Mouse (Mus musculus): Measurements from ENCODE around the gene Pigm. TPM values are rescaled to one million over a fixed set of nuclear protein-coding genes. Genes with fewer than 3 reads are reported as not detected.

Pigm gene
- polyA plus RNA-seq, 1 experiment from 2014 or later, result 11.0 TPM

- Histone ChIP-seq H3K9me3 (ENCODE audit: control insufficient read depth, low read length) (no peaks in the 10 kb centered on the region), H3K27me3 (ENCODE audit: control insufficient read depth, insufficient read depth, low read length) (no peaks in the 10 kb centered on the region), H3K36me3 (ENCODE audit: control insufficient read depth, insufficient read depth, low read length) (no peaks in the 10 kb centered on the region), H3K4me1 (replicated peaks; ENCODE audit: control insufficient read depth, insufficient read depth, low read length) (no peaks in the 10 kb centered on the region), H3K4me3 (ENCODE audit: low read depth, low read length) (no peak overlapping the region), H3K9ac (ENCODE audit: low read depth, low read length) (no peak overlapping the region), H3K27ac (ENCODE audit: low read depth, low read length) (no peak overlapping the region), H3K4me2 (replicated peaks; ENCODE audit: low read depth, low read length) (no peak overlapping the region)
- peak; percentile 89 for DNase-seq (ENCODE audit: low spot score)
- WGBS, result 0% methylated on average over 5 of the region's 5 CpGs
- ATAC-seq (ENCODE audit: low FRiP score), result peak; percentile 87
Measured at GRCm38 (mm10) chr1:172412204-172412603, 35.9 kb downstream of the Pigm start.

- no peak overlapping the region for H3K4me2 ChIP-seq (replicated peaks; ENCODE audit: low read depth, low read length)
- ATAC-seq (ENCODE audit: low FRiP score), result no peak
- H3K36me3 ChIP-seq (ENCODE audit: control insufficient read depth, insufficient read depth, low read length), result no peaks in the 10 kb centered on the region
- H3K9ac ChIP-seq (ENCODE audit: low read depth, low read length), result no peak overlapping the region
- no peak overlapping the region for H3K27ac ChIP-seq (ENCODE audit: low read depth, low read length)
- no peak overlapping the region for H3K4me3 ChIP-seq (ENCODE audit: low read depth, low read length)
- no peak for DNase-seq (ENCODE audit: low spot score)
- H3K9me3 ChIP-seq (ENCODE audit: control insufficient read depth, low read length), result no peaks in the 10 kb centered on the region
- H3K4me1 ChIP-seq (replicated peaks; ENCODE audit: control insufficient read depth, insufficient read depth, low read length), result no peaks in the 10 kb centered on the region
- H3K27me3 ChIP-seq (ENCODE audit: control insufficient read depth, insufficient read depth, low read length), result no peaks in the 10 kb centered on the region
- WGBS, result 77% methylated on average over 4 of the region's 4 CpGs
Measured at GRCm38 (mm10) chr1:172413491-172414230, 37.3 kb downstream of the Pigm start.

GRCm38 (mm10) chr1:172414231-172414585 lies 37.9 kb downstream of the Pigm start:
- no peak for ATAC-seq (ENCODE audit: low FRiP score)

GRCm38 (mm10) chr1:172415061-172415460 lies 38.7 kb downstream of the Pigm start:
- no peak overlapping the region for H3K27ac ChIP-seq (ENCODE audit: low read depth, low read length)
- H3K4me1 ChIP-seq (replicated peaks; ENCODE audit: control insufficient read depth, insufficient read depth, low read length), result no peaks in the 10 kb centered on the region
- ATAC-seq (ENCODE audit: low FRiP score), result no peak
- no peak overlapping the region for H3K9ac ChIP-seq (ENCODE audit: low read depth, low read length)
- DNase-seq (ENCODE audit: low spot score), result no peak
- H3K36me3 ChIP-seq (ENCODE audit: control insufficient read depth, insufficient read depth, low read length), result no peaks in the 10 kb centered on the region
- no peaks in the 10 kb centered on the region for H3K9me3 ChIP-seq (ENCODE audit: control insufficient read depth, low read length)
- 89% methylated on average over 7 of the region's 7 CpGs for WGBS
- H3K4me3 ChIP-seq (ENCODE audit: low read depth, low read length), result no peak overlapping the region
- H3K4me2 ChIP-seq (replicated peaks; ENCODE audit: low read depth, low read length), result no peak overlapping the region
- no peaks in the 10 kb centered on the region for H3K27me3 ChIP-seq (ENCODE audit: control insufficient read depth, insufficient read depth, low read length)

More at GRCm38 (mm10) chr1:172414231-172414585, 37.9 kb downstream of the Pigm start:
- no peaks in the 10 kb centered on the region for H3K27me3 ChIP-seq (ENCODE audit: control insufficient read depth, insufficient read depth, low read length)
- H3K9ac ChIP-seq (ENCODE audit: low read depth, low read length), result no peak overlapping the region
- no peak overlapping the region for H3K4me3 ChIP-seq (ENCODE audit: low read depth, low read length)
- H3K27ac ChIP-seq (ENCODE audit: low read depth, low read length), result no peak overlapping the region
- no peaks in the 10 kb centered on the region for H3K36me3 ChIP-seq (ENCODE audit: control insufficient read depth, insufficient read depth, low read length)
- 88% methylated on average over 6 of the region's 6 CpGs for WGBS
- H3K4me2 ChIP-seq (replicated peaks; ENCODE audit: low read depth, low read length), result no peak overlapping the region
- H3K4me1 ChIP-seq (replicated peaks; ENCODE audit: control insufficient read depth, insufficient read depth, low read length), result no peaks in the 10 kb centered on the region
- DNase-seq (ENCODE audit: low spot score), result no peak
- no peaks in the 10 kb centered on the region for H3K9me3 ChIP-seq (ENCODE audit: control insufficient read depth, low read length)

GRCm38 (mm10) chr1:172418173-172418572 lies 41.8 kb downstream of the Pigm start:
- Histone ChIP-seq H3K4me2 (replicated peaks; ENCODE audit: low read depth, low read length) (no peak overlapping the region), H3K4me3 (ENCODE audit: low read depth, low read length) (no peak overlapping the region), H3K27ac (ENCODE audit: low read depth, low read length) (no peak overlapping the region), H3K27me3 (ENCODE audit: control insufficient read depth, insufficient read depth, low read length) (no peaks in the 10 kb centered on the region), H3K36me3 (ENCODE audit: control insufficient read depth, insufficient read depth, low read length) (no peaks in the 10 kb centered on the region), H3K4me1 (replicated peaks; ENCODE audit: control insufficient read depth, insufficient read depth, low read length) (no peaks in the 10 kb centered on the region), H3K9ac (ENCODE audit: low read depth, low read length) (no peak overlapping the region), H3K9me3 (ENCODE audit: control insufficient read depth, low read length) (no peaks in the 10 kb centered on the region)
- 6% methylated on average over 6 of the region's 6 CpGs for WGBS
- ATAC-seq (ENCODE audit: low FRiP score), result no peak
- DNase-seq (ENCODE audit: low spot score), result no peak

- Histone ChIP-seq H3K9ac (ENCODE audit: low read depth, low read length) (no peak overlapping the region), H3K27ac (ENCODE audit: low read depth, low read length) (no peak overlapping the region), H3K27me3 (ENCODE audit: control insufficient read depth, insufficient read depth, low read length) (no peaks in the 10 kb centered on the region), H3K4me3 (ENCODE audit: low read depth, low read length) (no peak overlapping the region), H3K4me1 (replicated peaks; ENCODE audit: control insufficient read depth, insufficient read depth, low read length) (no peaks in the 10 kb centered on the region), H3K36me3 (ENCODE audit: control insufficient read depth, insufficient read depth, low read length) (no peaks in the 10 kb centered on the region), H3K9me3 (ENCODE audit: control insufficient read depth, low read length) (no peaks in the 10 kb centered on the region), H3K4me2 (replicated peaks; ENCODE audit: low read depth, low read length) (no peak overlapping the region)
- no peak for DNase-seq (ENCODE audit: low spot score)
- ATAC-seq (ENCODE audit: low FRiP score), result no peak
- 70% methylated on average over 3 of the region's 3 CpGs for WGBS
Measured at GRCm38 (mm10) chr1:172418642-172419041, 42.3 kb downstream of the Pigm start.

- Histone ChIP-seq H3K9me3 (ENCODE audit: control insufficient read depth, low read length) (no peaks in the 10 kb centered on the region), H3K4me3 (ENCODE audit: low read depth, low read length) (no peak overlapping the region), H3K27me3 (ENCODE audit: control insufficient read depth, insufficient read depth, low read length) (no peaks in the 10 kb centered on the region), H3K4me2 (replicated peaks; ENCODE audit: low read depth, low read length) (no peak overlapping the region), H3K4me1 (replicated peaks; ENCODE audit: control insufficient read depth, insufficient read depth, low read length) (no peaks in the 10 kb centered on the region), H3K9ac (ENCODE audit: low read depth, low read length) (no peak overlapping the region), H3K36me3 (ENCODE audit: control insufficient read depth, insufficient read depth, low read length) (no peaks in the 10 kb centered on the region), H3K27ac (ENCODE audit: low read depth, low read length) (no peak overlapping the region)
- DNase-seq (ENCODE audit: low spot score) (no peak), ATAC-seq (ENCODE audit: low FRiP score) (no peak)
- 88% methylated on average over 6 of the region's 6 CpGs for WGBS
Measured at GRCm38 (mm10) chr1:172420181-172420580, 43.8 kb downstream of the Pigm start.

- Histone ChIP-seq H3K9me3 (ENCODE audit: control insufficient read depth, low read length) (no peaks in the 10 kb centered on the region), H3K4me3 (ENCODE audit: low read depth, low read length) (no peak overlapping the region), H3K27ac (ENCODE audit: low read depth, low read length) (no peak overlapping the region), H3K9ac (ENCODE audit: low read depth, low read length) (no peak overlapping the region), H3K27me3 (ENCODE audit: control insufficient read depth, insufficient read depth, low read length) (no peaks in the 10 kb centered on the region), H3K4me1 (replicated peaks; ENCODE audit: control insufficient read depth, insufficient read depth, low read length) (no peaks in the 10 kb centered on the region), H3K4me2 (replicated peaks; ENCODE audit: low read depth, low read length) (no peak overlapping the region), H3K36me3 (ENCODE audit: control insufficient read depth, insufficient read depth, low read length) (no peaks in the 10 kb centered on the region)
- 79% methylated on average over 1 of the region's 1 CpGs for WGBS
- DNase-seq (ENCODE audit: low spot score) (no peak), ATAC-seq (ENCODE audit: low FRiP score) (no peak)
Measured at GRCm38 (mm10) chr1:172423393-172423792, 47.0 kb downstream of the Pigm start.

- H3K4me2 ChIP-seq (replicated peaks; ENCODE audit: low read depth, low read length), result no peak overlapping the region
- no peak overlapping the region for H3K4me3 ChIP-seq (ENCODE audit: low read depth, low read length)
- no peaks in the 10 kb centered on the region for H3K36me3 ChIP-seq (ENCODE audit: control insufficient read depth, insufficient read depth, low read length)
- no peak overlapping the region for H3K27ac ChIP-seq (ENCODE audit: low read depth, low read length)
- DNase-seq (ENCODE audit: low spot score) (no peak), ATAC-seq (ENCODE audit: low FRiP score) (no peak)
- 42% methylated on average over 1 of the region's 1 CpGs for WGBS
- no peak overlapping the region for H3K9ac ChIP-seq (ENCODE audit: low read depth, low read length)
- no peaks in the 10 kb centered on the region for H3K9me3 ChIP-seq (ENCODE audit: control insufficient read depth, low read length)
- no peaks in the 10 kb centered on the region for H3K27me3 ChIP-seq (ENCODE audit: control insufficient read depth, insufficient read depth, low read length)
- H3K4me1 ChIP-seq (replicated peaks; ENCODE audit: control insufficient read depth, insufficient read depth, low read length), result no peaks in the 10 kb centered on the region
Measured at GRCm38 (mm10) chr1:172426419-172426818, 50.1 kb downstream of the Pigm start.

Measured in hindbrain, embryonic 11.5 days (tissue).